Mouse (Mus musculus) thymus, adult 2 months (tissue): ENCODE data around the gene Dpp6.

ENCODE experiments used
- CTCF ChIP-seq: fragments of 200-500 bp; IDR thresholded peaks from 2 replicates; pipeline ENCODE4 v1.5.1; 2012; ENCODE audit warnings: mild to moderate bottlenecking, control low read depth, low read length, moderate library complexity, borderline replicate concordance; ENCODE audit not compliant: control insufficient read depth, poor library complexity, insufficient read depth; ENCODE audit errors: extremely low read depth
- POLR2A ChIP-seq: fragments of 200-500 bp; IDR thresholded peaks from 2 replicates; pipeline ENCODE4 v1.6.1; 2012; ENCODE audit warnings: mild to moderate bottlenecking, low read length, control low read depth, moderate library complexity; ENCODE audit not compliant: control insufficient read depth, poor library complexity, insufficient read depth; ENCODE audit errors: extremely low read depth

DNA sequence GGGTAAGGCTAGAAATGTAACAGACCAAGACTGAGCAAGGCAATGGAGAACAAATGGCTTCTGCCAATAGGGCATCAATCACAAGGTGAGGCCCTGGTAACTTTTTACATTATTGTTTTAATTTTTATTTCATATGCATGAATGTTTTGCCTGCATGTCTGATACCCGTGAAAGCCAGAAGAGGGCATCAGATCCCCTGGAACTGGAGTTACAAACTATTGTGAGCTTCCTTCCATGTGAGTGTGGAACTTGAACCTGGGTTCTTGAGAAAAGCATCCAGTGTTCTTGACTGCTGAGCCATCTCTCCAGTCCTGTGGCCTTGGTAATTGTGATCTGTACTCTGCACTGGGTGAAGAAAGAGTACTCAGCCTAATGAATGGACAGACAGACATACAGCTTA, 259.0 kb downstream of the Dpp6 start:
- TF ChIP-seq POLR2A, result no peak
- no peak for TF ChIP-seq CTCF
